Mouse (Mus musculus) embryo, embryonic 11 days (tissue): Measurements from ENCODE around the gene Stard10.

ENCODE experiments used
- DNase-seq: peaks from one replicate; pipeline ENCODE4 v3.0.0-alpha.2; 2015

Stard10 gene

GRCm38 (mm10) chr7:101335228-101335627 lies 18.3 kb downstream of the Stard10 start:
- DNase-seq: no peak

- DNase-seq: no peak
Measured at GRCm38 (mm10) chr7:101336686-101337085, 19.8 kb downstream of the Stard10 start.

- no peak for DNase-seq
Measured at GRCm38 (mm10) chr7:101337401-101337800, 20.5 kb downstream of the Stard10 start.

GRCm38 (mm10) chr7:101341405-101341804 lies 24.5 kb downstream of the Stard10 start:
- no peak for DNase-seq

- no peak for DNase-seq
Measured at GRCm38 (mm10) chr7:101343135-101343534, 26.2 kb downstream of the Stard10 start.

- DNase-seq: no peak
Measured at GRCm38 (mm10) chr7:101344892-101345291, 28.0 kb downstream of the Stard10 start.

- no peak for DNase-seq
Measured at GRCm38 (mm10) chr7:101346991-101347390, 30.1 kb downstream of the Stard10 start.

GRCm38 (mm10) chr7:101347767-101348270 lies 30.9 kb downstream of the Stard10 start, which contains the start of gene Arap1:
Gene Arap1, plus strand, starts transcription at chr7:101348067.
- peak; percentile 87 for DNase-seq

- peak; percentile 30 for DNase-seq
Measured at GRCm38 (mm10) chr7:101348312-101348711, 31.4 kb downstream of the Stard10 start.

GRCm38 (mm10) chr7:101349861-101350260 lies 33.0 kb downstream of the Stard10 start:
- DNase-seq: peak; percentile 58

GRCm38 (mm10) chr7:101352404-101352803 lies 35.5 kb downstream of the Stard10 start:
- no peak for DNase-seq

- no peak for DNase-seq
Measured at GRCm38 (mm10) chr7:101354423-101354822, 37.5 kb downstream of the Stard10 start.

- no peak for DNase-seq
Measured at GRCm38 (mm10) chr7:101355551-101356100, 38.7 kb downstream of the Stard10 start.

- DNase-seq: no peak
Measured at GRCm38 (mm10) chr7:101356868-101357267, 40.0 kb downstream of the Stard10 start.

GRCm38 (mm10) chr7:101360406-101360805 lies 43.5 kb downstream of the Stard10 start:
- DNase-seq: no peak

- DNase-seq: no peak
Measured at GRCm38 (mm10) chr7:101361021-101361420, 44.1 kb downstream of the Stard10 start.

GRCm38 (mm10) chr7:101361767-101362166 lies 44.9 kb downstream of the Stard10 start:
- DNase-seq: no peak

- DNase-seq: no peak
Measured at GRCm38 (mm10) chr7:101362791-101363191, 45.9 kb downstream of the Stard10 start.

- DNase-seq: no peak
Measured at GRCm38 (mm10) chr7:101363914-101364313, 47.0 kb downstream of the Stard10 start.

- DNase-seq: peak; percentile 37
Measured at GRCm38 (mm10) chr7:101367901-101368852, 51.3 kb downstream of the Stard10 start.

- DNase-seq: no peak
Measured at GRCm38 (mm10) chr7:101369666-101370065, 52.8 kb downstream of the Stard10 start.

- DNase-seq: no peak
Measured at GRCm38 (mm10) chr7:101373082-101373481, 56.2 kb downstream of the Stard10 start.

GRCm38 (mm10) chr7:101374155-101374554 lies 57.3 kb downstream of the Stard10 start:
- peak; percentile 74 for DNase-seq
